Comparison of ENCODE assay signal across 14 mouse cellular contexts in genomic region chr9:44188223-44188622, GRCm38 (mm10). TPM values are rescaled to one million over a fixed set of nuclear protein-coding genes. Genes with fewer than 3 reads are reported as not detected.
A peak's percentile ranks its signal among the peaks of the same experiment; 100 is the strongest.
DNase-seq lines count a peak whose midpoint lies in the region; ATAC-seq lines count a peak whose summit lies in the region.
"Had no signal": no experiment of that assay in that cellular context is flagged by ENCODE, and none has a peak within 500 bp of the region (broad histone marks: within the 10 kb centered on the region; RNA-seq: fewer than 3 reads in every experiment).

No protein-coding gene starts in this region.

- WGBS in midbrain, embryonic 14.5 days: 68% methylated on average over 12 of the region's 12 CpGs
- 67% methylated on average over 12 of the region's 12 CpGs for WGBS in midbrain, embryonic 13.5 days
- WGBS in forebrain, embryonic 14.5 days: 26% methylated on average over 12 of the region's 12 CpGs

- no peak for ATAC-seq in midbrain, embryonic 14.5 days (ENCODE audit: low FRiP score, low TSS enrichment)
- no peak for ATAC-seq in midbrain, embryonic 13.5 days
- peak; percentile 81 for ATAC-seq in forebrain, embryonic 14.5 days
- ATAC-seq: liver, embryonic 12.5 days had no signal

- H3K36me3 ChIP-seq in midbrain, embryonic 14.5 days (ENCODE audit: control insufficient read depth, insufficient read depth, low read length): no peaks in the 10 kb centered on the region
- no peaks in the 10 kb centered on the region for H3K36me3 ChIP-seq in midbrain, embryonic 13.5 days
- no peaks in the 10 kb centered on the region for H3K36me3 ChIP-seq in forebrain, embryonic 14.5 days (ENCODE audit: control insufficient read depth, insufficient read depth, low read length)

- no peaks in the 10 kb centered on the region for H3K9me3 ChIP-seq in midbrain, embryonic 14.5 days (ENCODE audit: control insufficient read depth, low read length)
- no peaks in the 10 kb centered on the region for H3K9me3 ChIP-seq in midbrain, embryonic 13.5 days
- no peaks in the 10 kb centered on the region for H3K9me3 ChIP-seq in forebrain, embryonic 14.5 days (replicated peaks; ENCODE audit: control insufficient read depth, low read length)
- H3K9me3 ChIP-seq: liver, embryonic 12.5 days had no signal

- no peaks in the 10 kb centered on the region for H3K4me1 ChIP-seq in midbrain, embryonic 14.5 days (ENCODE audit: control insufficient read depth, insufficient read depth, low read length)
- peaks cover 9% of the 10 kb centered on the region; the same call in 1 of the 2 replicates for H3K4me1 ChIP-seq in midbrain, embryonic 13.5 days (replicated peaks)
- H3K4me1 ChIP-seq in forebrain, embryonic 14.5 days (ENCODE audit: control insufficient read depth, insufficient read depth, low read length): no peaks in the 10 kb centered on the region

- no peak overlapping the region for H3K4me2 ChIP-seq in midbrain, embryonic 14.5 days (ENCODE audit: low read length)
- no peak overlapping the region for H3K4me2 ChIP-seq in midbrain, embryonic 13.5 days (replicated peaks)
- H3K4me2 ChIP-seq in forebrain, embryonic 14.5 days (ENCODE audit: low read length): no peak overlapping the region; the same call in 1 of the 2 replicates
- H3K4me2 ChIP-seq: liver, embryonic 12.5 days had no signal

- no peak overlapping the region for H3K4me3 ChIP-seq in midbrain, embryonic 14.5 days (replicated peaks; ENCODE audit: low read depth, low read length)
- no peak overlapping the region for H3K4me3 ChIP-seq in midbrain, embryonic 13.5 days (replicated peaks)
- no peak overlapping the region for H3K4me3 ChIP-seq in forebrain, embryonic 14.5 days (ENCODE audit: low read depth, low read length)
- H3K4me3 ChIP-seq: liver, embryonic 12.5 days had no signal

- no peak overlapping the region for H3K9ac ChIP-seq in midbrain, embryonic 14.5 days (replicated peaks; ENCODE audit: low read length)
- no peak overlapping the region for H3K9ac ChIP-seq in midbrain, embryonic 13.5 days (replicated peaks)
- no peak overlapping the region for H3K9ac ChIP-seq in forebrain, embryonic 14.5 days (ENCODE audit: low read length)
- H3K9ac ChIP-seq: liver, embryonic 12.5 days had no signal

- no peaks in the 10 kb centered on the region for H3K27me3 ChIP-seq in midbrain, embryonic 14.5 days (ENCODE audit: control insufficient read depth, insufficient read depth, low read length)
- no peaks in the 10 kb centered on the region for H3K27me3 ChIP-seq in midbrain, embryonic 13.5 days
- H3K27me3 ChIP-seq in forebrain, embryonic 14.5 days (replicated peaks; ENCODE audit: control insufficient read depth, insufficient read depth, low read length): no peaks in the 10 kb centered on the region
- H3K27me3 ChIP-seq: liver, embryonic 12.5 days had no signal

- DNase-seq in heart, adult 11 months: peak; percentile 51
- no peak for DNase-seq in heart, adult 9 months (ENCODE audit: low spot score in 2 of 2)
- DNase-seq in midbrain, embryonic 14.5 days: peak; percentile 49
- DNase-seq in forebrain, embryonic 14.5 days (ENCODE audit: low spot score): peak; percentile 80
- DNase-seq in right cerebral cortex, adult 2 months (ENCODE audit: low spot score in 2 of 2): peak; percentile 48 to 52
- DNase-seq in spleen, adult 18-20 months: no peak
- no peak for DNase-seq in heart, postnatal 4 days
- DNase-seq: heart, postnatal 10 days; kidney, adult 8-10 months; thymus, postnatal 36 days had no signal

- no peak overlapping the region for H3K27ac ChIP-seq in midbrain, embryonic 14.5 days (replicated peaks; ENCODE audit: low read depth, low read length)
- no peak overlapping the region for H3K27ac ChIP-seq in midbrain, embryonic 13.5 days
- no peak overlapping the region for H3K27ac ChIP-seq in forebrain, embryonic 14.5 days (ENCODE audit: low read depth, low read length)
- H3K27ac ChIP-seq: liver, embryonic 12.5 days had no signal

RNA-seq across cellular contexts. Expression of gene Cbl, which starts 45.6 kb away (rescaled TPM):
- 20.1 and 27.6 TPM in 2 replicates for polyA plus RNA-seq in midbrain, embryonic 14.5 days (2014; fragmentation: Nextera tagmentation; extraction: Ambion mirVana)
- 26.2 and 28.5 TPM in 2 replicates for polyA plus RNA-seq in midbrain, embryonic 13.5 days (2015; fragmentation: Nextera tagmentation; extraction: Ambion mirVana)
- polyA plus RNA-seq in forebrain, embryonic 14.5 days (2014; fragmentation: Nextera tagmentation; extraction: Ambion mirVana): 13.4 and 17.3 TPM in 2 replicates
- 10 to 100 TPM; 28.5 to 28.8 TPM for total RNA-seq in heart, postnatal 4 days (2021)

RNA-seq across cellular contexts. Expression of gene Ccdc153, which starts 52.3 kb away (rescaled TPM):
- polyA plus RNA-seq in midbrain, embryonic 14.5 days (2014; fragmentation: Nextera tagmentation; extraction: Ambion mirVana): not detected in 2 replicates
- not detected in 2 replicates for polyA plus RNA-seq in midbrain, embryonic 13.5 days (2015; fragmentation: Nextera tagmentation; extraction: Ambion mirVana)
- polyA plus RNA-seq in forebrain, embryonic 14.5 days (2014; fragmentation: Nextera tagmentation; extraction: Ambion mirVana): not detected in 2 replicates
- not detected for total RNA-seq in heart, postnatal 4 days (2021)
- total RNA-seq: common myeloid progenitor, adult 5-6 weeks; granulocyte monocyte progenitor cell, adult 5-6 weeks; heart, postnatal 10 days had no signal
- polyA plus RNA-seq: liver, embryonic 12.5 days had no signal

RNA-seq across cellular contexts. Expression of gene Mcam, which starts 54.0 kb away (rescaled TPM):
- 6.1 and 13.2 TPM in 2 replicates for polyA plus RNA-seq in midbrain, embryonic 14.5 days (2014; fragmentation: Nextera tagmentation; extraction: Ambion mirVana)
- polyA plus RNA-seq in midbrain, embryonic 13.5 days (2015; fragmentation: Nextera tagmentation; extraction: Ambion mirVana): 11.6 and 13.7 TPM in 2 replicates
- polyA plus RNA-seq in forebrain, embryonic 14.5 days (2014; fragmentation: Nextera tagmentation; extraction: Ambion mirVana): 13.2 and 14.1 TPM in 2 replicates
- total RNA-seq in heart, postnatal 4 days (2021): 100 to 1,000 TPM; 204 to 213 TPM

Comparison
In these comparisons a context has a peak if more than half of its experiments do, and no peak if none do; other contexts are left out.
1. DNase-seq: peak in heart, adult 11 months (single experiment), midbrain, embryonic 14.5 days (single experiment), forebrain, embryonic 14.5 days (single experiment) and right cerebral cortex, adult 2 months (2 of 2); none in heart, adult 9 months (0 of 2), spleen, adult 18-20 months (0 of 2) and heart, postnatal 4 days (single experiment).